Mouse (Mus musculus): Measurements from ENCODE around the gene Cxcl10.

DNA sequence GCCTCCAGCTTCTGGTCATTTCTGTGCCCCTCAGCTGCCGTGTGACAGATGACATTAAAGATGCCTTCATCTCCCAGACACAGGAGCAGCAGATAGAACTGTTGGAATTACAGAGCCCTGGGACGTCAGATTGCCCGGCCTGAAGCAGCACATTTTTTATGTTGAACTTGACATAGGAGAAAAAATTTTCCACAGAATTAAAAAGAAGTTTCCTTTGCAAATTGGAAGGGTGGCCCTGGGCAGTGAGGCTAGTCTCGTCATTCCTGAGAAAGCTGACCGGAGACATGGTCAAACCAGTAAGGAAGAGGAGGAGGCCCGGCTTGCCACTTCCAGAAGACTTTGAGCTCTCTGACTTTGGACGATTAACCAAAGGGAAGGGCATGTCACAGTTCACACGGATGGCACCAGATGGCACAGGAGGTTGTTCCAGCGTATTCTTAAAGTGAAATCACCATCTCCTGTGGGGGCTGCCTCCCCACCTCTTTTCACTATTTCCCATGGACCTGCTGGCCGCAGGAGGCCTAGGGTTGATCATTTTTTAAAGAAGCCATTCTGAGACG lies 16.5 kb upstream of the Cxcl10 start:
- TF ChIP-seq TAL1 (IDR thresholded peaks at IDR 0.05; ENCODE audit: low read length) (no peak), GATA1 (IDR thresholded peaks at IDR 0.05; ENCODE audit: low read length) (no peak)

All from erythroblast, embryonic 14.5 days (primary cell).